Mouse (Mus musculus) kidney, postnatal 0 days (tissue): ENCODE measurements at regions not wholly inside any gene's neighbourhood (a gene's known extent, or its start where the extent isn't known, plus 50 kb on each side); places are given as distances from the start of the nearest gene placed in this dataset.

ENCODE experiments used
- ATAC-seq: fragments of 200-750 bp; cut with Nextera tagmentation; replicated peaks from 2 replicates; pipeline ENCODE4 v1.8.0; 2017; ENCODE audit warnings: low read depth, moderate number of reproducible peaks, moderate TSS enrichment, moderate library complexity; ENCODE audit not compliant: low FRiP score
- DNase-seq: peaks from one replicate; pipeline ENCODE4 v3.0.0-alpha.2; 2016; ENCODE audit warnings: low spot score
- H3K27ac ChIP-seq: fragments of 300-500 bp; sonication (generic); 2 replicates; pipeline ENCODE4 v1.5.1; 2014; ENCODE audit warnings: mild to moderate bottlenecking
- H3K27me3 ChIP-seq: fragments of 300-500 bp; sonication (generic); 2 replicates; pipeline ENCODE4 v1.6.1; 2014; ENCODE audit warnings: low read length, mixed read lengths; ENCODE audit not compliant: insufficient read depth
- H3K36me3 ChIP-seq: fragments of 300-500 bp; sonication (generic); 2 replicates; pipeline ENCODE4 v1.6.1; 2014; ENCODE audit warnings: low read length, mixed read lengths; ENCODE audit not compliant: insufficient read depth
- H3K4me1 ChIP-seq: fragments of 300-500 bp; sonication (generic); replicated peaks from 2 replicates; pipeline ENCODE4 v1.6.1; 2014; ENCODE audit warnings: antibody characterized with exemption, low read length, mixed read lengths; ENCODE audit not compliant: insufficient read depth
- H3K4me2 ChIP-seq: fragments of 300-500 bp; sonication (generic); 2 replicates; pipeline ENCODE4 v1.6.1; 2014; ENCODE audit warnings: mild to moderate bottlenecking, low read length, moderate library complexity, mixed read lengths
- H3K4me3 ChIP-seq: fragments of 300-500 bp; sonication (generic); replicated peaks from 2 replicates; pipeline ENCODE4 v1.5.1; 2014; ENCODE audit warnings: low read depth, low read length
- H3K9ac ChIP-seq: fragments of 300-500 bp; sonication (generic); 2 replicates; pipeline ENCODE4 v1.6.1; 2014; ENCODE audit warnings: low read depth, low read length
- H3K9me3 ChIP-seq: fragments of 300-500 bp; sonication (generic); replicated peaks from 2 replicates; pipeline ENCODE4 v1.6.1; 2016; ENCODE audit warnings: low read length, inconsistent platforms, mixed read lengths
- CTCF ChIP-seq: IDR thresholded peaks from 2 replicates; pipeline ENCODE4 v1.5.1; 2016; ENCODE audit warnings: antibody characterized with exemption, low read depth, mild to moderate bottlenecking, moderate library complexity
- WGBS: fragments of 180-500 bp; shearing (Covaris S2); extraction: QIAGEN DNeasy Blood & Tissue Kit; methylation state at CpG from one replicate; pipeline ENCODE4 v1.1.7; 2014; 5-methylcytosine and 5-hydroxymethylcytosine counted together

DNA sequence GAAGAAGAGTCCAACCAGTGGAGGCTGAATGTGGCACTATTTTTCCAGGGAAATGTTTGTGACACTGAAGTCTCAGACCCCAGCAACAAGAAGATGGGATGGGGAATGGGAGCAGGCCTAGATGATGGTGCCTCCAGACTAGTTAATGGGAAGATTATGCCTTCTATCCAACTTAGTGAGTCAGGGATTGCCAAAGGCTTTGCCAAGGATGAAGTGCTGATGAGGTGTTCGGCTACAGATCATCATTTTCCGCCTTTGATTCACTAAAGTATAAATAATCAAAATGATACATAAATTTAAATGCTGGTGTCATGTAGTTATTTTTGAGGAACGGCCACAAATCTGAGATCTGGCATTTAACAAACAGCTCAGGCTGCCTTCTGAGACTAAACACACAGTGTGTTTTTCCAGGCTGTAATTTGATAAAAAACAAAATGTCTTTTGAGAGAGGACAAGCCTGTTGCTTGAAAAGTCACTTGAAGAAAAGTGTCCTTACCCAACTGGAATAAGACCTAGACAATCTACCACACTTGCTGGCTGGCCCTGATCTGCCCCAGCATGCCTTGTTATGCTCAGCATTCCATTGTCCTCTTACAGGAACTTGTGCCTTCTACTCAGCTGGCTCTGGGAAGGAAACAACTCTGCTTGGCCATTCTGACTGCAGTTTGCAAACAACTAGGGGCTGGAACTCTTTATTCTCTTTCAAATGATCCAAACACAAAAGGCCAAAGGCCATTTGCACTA, 132.1 kb upstream of the Tent5a start:
- no peak overlapping the region for H3K4me2 ChIP-seq
- no peaks in the 10 kb centered on the region for H3K36me3 ChIP-seq
- DNase-seq (no peak), ATAC-seq (no peak)
- TF ChIP-seq CTCF = no peak
- H3K9me3 ChIP-seq = no peaks in the 10 kb centered on the region
- H3K27me3 ChIP-seq = no peaks in the 10 kb centered on the region
- no peak overlapping the region for H3K4me3 ChIP-seq
- H3K27ac ChIP-seq = no peak overlapping the region
- H3K9ac ChIP-seq = no peak overlapping the region
- 0 out of 2 replicates have a peak, but pooled peaks cover 4% of the 10 kb centered on the region for H3K4me1 ChIP-seq
- 83% methylated on average over 3 of the region's 3 CpGs for WGBS

DNA sequence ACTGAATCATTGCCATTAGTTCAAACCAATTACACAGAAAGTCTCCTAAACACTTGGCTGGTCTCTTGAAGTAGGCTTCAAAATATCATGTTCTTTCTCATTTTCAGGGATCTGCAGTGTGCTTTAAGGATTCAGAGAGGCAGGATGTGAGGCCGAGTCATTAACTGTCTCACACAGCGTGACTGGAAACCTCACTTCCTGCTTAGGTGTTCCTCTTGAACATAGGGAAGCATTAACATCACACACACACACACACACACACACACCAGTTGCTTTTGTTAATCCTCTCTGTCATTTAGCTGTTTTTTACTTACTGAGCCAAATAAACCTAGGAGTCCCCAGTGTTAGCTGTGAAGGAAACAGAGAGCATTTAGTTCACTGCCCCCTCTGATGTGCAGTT, 131.2 kb upstream of the Tent5a start:
- no peak for ATAC-seq
- H3K36me3 ChIP-seq = no peaks in the 10 kb centered on the region
- TF ChIP-seq CTCF = no peak
- WGBS = 57% methylated on average over 2 of the region's 2 CpGs
- H3K4me3 ChIP-seq = no peak overlapping the region
- H3K9ac ChIP-seq = no peak overlapping the region
- no peak overlapping the region for H3K27ac ChIP-seq
- no peak overlapping the region for H3K4me2 ChIP-seq
- no peak for DNase-seq
- no peaks in the 10 kb centered on the region for H3K9me3 ChIP-seq
- H3K4me1 ChIP-seq = 0 out of 2 replicates have a peak, but pooled peaks cover 4% of the 10 kb centered on the region
- H3K27me3 ChIP-seq = no peaks in the 10 kb centered on the region

DNA sequence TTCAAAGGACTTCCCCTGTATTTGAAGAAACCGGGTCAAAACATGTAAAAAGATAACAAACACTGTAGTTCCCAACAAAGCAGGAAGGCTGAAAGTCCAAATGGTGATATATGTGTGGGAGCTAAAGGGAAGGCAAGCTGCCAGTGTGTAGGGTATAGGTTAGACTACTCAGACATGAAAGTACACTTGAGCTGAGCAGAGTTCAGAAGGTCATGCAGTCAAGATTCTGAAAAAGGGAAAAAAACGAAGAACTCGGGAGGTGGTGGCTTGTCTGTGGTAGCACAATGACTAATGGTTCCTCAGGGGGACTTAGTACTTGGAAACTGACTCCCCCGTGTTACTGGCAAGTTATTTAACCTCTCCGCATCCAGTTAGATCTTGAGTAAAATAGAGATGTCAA, 130.3 kb upstream of the Tent5a start:
- H3K27me3 ChIP-seq = no peaks in the 10 kb centered on the region
- H3K4me2 ChIP-seq = no peak overlapping the region
- no peaks in the 10 kb centered on the region for H3K9me3 ChIP-seq
- no peak overlapping the region for H3K9ac ChIP-seq
- no peak overlapping the region for H3K27ac ChIP-seq
- no peaks in the 10 kb centered on the region for H3K36me3 ChIP-seq
- WGBS = 23% methylated on average over 5 of the region's 5 CpGs
- peak; percentile 79 for DNase-seq
- no peak; the same call in 1 of the 2 replicates for ATAC-seq
- H3K4me1 ChIP-seq = 0 out of 2 replicates have a peak, but pooled peaks cover 4% of the 10 kb centered on the region
- H3K4me3 ChIP-seq = no peak overlapping the region
- TF ChIP-seq CTCF = no peak

DNA sequence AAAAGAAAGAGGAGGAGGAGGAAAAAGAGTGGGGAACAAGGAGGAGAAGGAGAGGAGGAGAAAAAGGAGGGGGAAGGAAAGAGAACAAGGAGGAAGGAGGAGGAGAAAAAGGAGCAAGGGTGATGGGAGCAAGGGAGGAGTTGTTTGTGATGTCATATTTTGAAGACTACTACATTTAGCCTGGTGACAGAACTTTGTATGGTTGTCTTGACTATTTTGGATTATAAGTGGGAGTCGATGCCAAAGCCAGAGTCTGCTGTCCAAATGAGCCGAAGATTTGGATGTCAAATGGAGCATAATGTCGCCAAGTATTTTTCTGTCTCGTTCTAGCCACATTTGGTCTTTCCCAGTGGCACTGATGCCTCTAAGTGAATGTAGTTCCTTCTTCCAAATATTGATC, 128.2 kb upstream of the Tent5a start:
- DNase-seq (no peak), ATAC-seq (no peak)
- H3K4me1 ChIP-seq = 0 out of 2 replicates have a peak, but pooled peaks cover 4% of the 10 kb centered on the region
- H3K36me3 ChIP-seq = no peaks in the 10 kb centered on the region
- no peaks in the 10 kb centered on the region for H3K27me3 ChIP-seq
- H3K4me3 ChIP-seq = no peak overlapping the region
- H3K9ac ChIP-seq = no peak overlapping the region
- H3K9me3 ChIP-seq = no peaks in the 10 kb centered on the region
- no peak for TF ChIP-seq CTCF
- no peak overlapping the region for H3K27ac ChIP-seq
- H3K4me2 ChIP-seq = no peak overlapping the region
- WGBS = 73% methylated on average over 4 of the region's 4 CpGs

DNA sequence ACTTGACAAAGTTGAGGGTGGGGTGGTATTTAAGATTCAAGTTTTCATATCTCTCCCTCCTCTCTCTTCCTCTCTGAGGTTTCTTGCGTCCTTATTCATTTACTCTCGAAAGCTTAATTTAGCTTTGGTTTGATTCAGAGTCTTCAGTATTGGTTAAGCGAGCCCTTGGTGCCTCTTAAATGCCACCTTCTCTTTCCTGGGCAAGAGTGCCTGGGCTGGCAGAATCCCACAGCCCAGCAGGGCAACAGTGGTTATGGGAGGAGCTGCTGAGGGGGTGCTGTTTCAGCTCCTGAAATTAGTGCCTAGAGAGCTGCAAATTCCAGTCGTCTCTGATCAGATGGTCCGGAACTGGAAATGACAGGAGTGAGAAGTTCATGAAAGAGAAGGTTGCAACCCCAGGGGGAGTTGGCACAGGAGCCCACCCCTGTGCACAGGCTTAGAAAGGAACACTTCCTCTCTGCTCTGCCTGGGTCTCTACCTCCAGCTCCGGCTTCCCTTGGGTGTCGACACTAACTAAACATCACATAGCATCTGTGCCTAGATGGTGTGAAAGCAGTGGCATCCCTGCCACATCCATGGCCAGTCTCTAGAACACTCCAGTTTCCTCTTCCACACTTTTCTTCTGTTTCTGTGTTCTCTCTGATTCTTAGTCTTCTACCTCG, 125.2 kb upstream of the Tent5a start:
- H3K4me3 ChIP-seq = no peak overlapping the region
- 71% methylated on average over 8 of the region's 8 CpGs for WGBS
- no peak overlapping the region for H3K9ac ChIP-seq
- H3K4me1 ChIP-seq = 0 out of 2 replicates have a peak, but pooled peaks cover 3% of the 10 kb centered on the region
- no peaks in the 10 kb centered on the region for H3K36me3 ChIP-seq
- ATAC-seq (no peak), DNase-seq (no peak)
- H3K9me3 ChIP-seq = no peaks in the 10 kb centered on the region
- TF ChIP-seq CTCF = no peak
- no peak overlapping the region for H3K4me2 ChIP-seq
- no peaks in the 10 kb centered on the region for H3K27me3 ChIP-seq
- H3K27ac ChIP-seq = no peak overlapping the region

DNA sequence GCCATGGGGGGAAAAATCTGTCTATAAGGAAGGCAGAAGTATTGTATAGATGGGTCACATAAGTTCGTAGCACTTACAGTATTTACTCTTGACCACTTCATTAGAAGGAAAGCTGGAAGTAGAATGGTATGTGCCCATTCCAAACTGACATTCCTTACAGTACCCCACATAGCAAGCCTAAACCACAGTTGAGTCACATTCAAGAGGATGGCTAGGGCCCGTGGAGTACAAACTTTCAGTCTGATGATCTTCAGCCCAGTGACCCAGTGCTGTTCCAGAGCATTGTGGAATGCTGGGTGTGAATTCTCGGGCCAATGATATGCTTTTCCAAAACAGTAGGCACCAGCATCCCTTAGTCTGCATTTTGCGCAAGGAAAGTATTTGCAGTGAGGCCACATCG, 124.2 kb upstream of the Tent5a start:
- DNase-seq (no peak), ATAC-seq (no peak)
- no peaks in the 10 kb centered on the region for H3K27me3 ChIP-seq
- H3K9me3 ChIP-seq = no peaks in the 10 kb centered on the region
- TF ChIP-seq CTCF = no peak
- H3K4me2 ChIP-seq = no peak overlapping the region
- no peak overlapping the region for H3K9ac ChIP-seq
- no peak overlapping the region for H3K27ac ChIP-seq
- 91% methylated on average over 5 of the region's 5 CpGs for WGBS
- H3K4me3 ChIP-seq = no peak overlapping the region
- no peaks in the 10 kb centered on the region for H3K36me3 ChIP-seq
- H3K4me1 ChIP-seq = no peaks in the 10 kb centered on the region
